Mouse (Mus musculus): ENCODE measurements around the gene Stum.
A peak's percentile ranks its signal among the peaks of the same experiment; 100 is the strongest.

Stum gene

DNA sequence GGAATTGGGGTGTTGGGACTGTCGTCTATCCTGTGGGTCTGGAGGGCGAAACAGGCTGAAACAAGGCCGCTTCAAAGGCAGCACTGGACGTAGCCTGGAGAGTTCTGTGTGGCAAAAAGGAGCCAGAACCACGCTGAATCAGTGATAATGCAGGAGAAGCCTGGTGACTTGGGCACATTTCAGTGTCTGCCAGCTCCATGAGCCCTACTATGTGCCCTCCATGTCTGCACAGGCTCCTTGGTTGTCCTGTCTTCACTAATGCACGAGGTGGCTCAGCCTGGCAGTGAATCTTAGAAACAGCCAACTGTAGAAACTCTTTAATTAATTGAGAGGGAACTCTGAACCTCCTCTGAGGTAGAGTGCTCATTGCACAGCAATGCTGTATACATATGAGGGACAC lies 56.9 kb downstream of the Stum start:
- DNase-seq: no peak

GRCm38 (mm10) chr1:180423931-180424330 lies 59.4 kb downstream of the Stum start:
- no peak for DNase-seq

DNA sequence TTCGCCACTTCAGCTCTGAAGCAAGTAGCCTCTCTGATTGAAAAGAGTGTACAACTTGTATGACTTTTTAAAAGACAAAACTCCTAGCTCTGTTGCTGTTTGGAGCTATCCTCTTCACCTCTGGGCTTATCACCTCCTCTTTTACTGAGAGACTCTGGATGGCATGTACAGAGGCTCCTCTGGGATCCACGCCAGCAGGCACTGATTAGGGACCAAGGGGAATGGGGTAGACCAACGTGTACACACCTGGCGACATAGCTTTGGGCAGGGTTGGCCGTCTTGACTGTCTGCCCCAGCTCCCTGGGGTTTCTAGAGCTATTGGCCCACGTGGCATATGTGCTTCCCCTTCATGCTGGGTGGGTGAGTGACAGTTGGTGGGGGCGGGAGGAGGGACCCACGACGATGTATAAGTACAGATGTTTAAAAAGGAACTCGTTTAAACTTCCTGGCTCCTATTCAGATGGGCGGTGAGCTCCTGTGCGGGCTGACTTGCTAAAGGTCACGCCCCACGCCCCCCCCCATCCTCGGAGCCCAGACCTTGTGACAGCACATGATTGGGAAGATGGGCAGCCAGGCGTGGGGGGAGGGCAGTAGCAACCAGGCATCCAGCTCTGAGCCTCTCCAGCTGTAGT lies 60.2 kb downstream of the Stum start:
- DNase-seq: peak; percentile 55

DNA sequence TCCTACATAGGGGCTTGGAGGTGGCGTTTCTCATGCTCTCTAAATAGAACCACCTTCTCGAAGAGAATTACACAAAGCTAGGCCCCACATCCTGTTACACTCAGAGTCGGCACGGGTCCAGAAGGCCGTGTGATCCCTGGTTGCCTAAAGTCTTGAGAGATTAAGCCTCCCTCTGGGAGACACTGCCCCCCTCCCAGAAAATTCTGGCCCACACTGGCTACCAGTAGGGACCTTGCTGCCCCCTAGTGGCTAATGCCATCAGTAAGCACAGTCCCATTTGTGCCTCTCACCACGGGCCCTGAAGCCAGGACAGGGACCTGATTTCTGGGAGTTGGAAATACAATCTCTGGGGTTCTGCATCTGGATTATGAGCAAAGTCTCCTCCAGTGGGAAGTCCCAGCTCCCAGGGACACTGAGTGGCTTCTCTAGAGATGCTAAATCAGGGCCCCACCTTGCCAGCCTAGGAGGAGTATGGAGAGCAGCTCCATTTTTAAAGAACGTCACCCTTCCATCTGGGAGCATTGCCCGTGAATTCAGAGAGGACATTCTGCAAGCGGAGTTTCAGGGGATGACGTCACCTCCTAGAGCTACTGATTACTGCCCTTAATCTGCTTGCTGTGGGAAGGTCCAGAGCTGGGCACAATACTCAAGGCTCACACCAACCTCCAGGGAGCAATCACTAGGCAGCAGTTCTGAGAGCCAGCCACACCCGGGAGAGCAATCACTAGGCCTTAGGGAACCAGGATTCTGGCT lies 61.1 kb downstream of the Stum start:
- peak; percentile 92 for DNase-seq

GRCm38 (mm10) chr1:180421165-180421909 lies 62.0 kb downstream of the Stum start:
- no peak for DNase-seq

- DNase-seq: peak; percentile 51
Observed at GRCm38 (mm10) chr1:180420496-180421164, 62.7 kb downstream of the Stum start.

- DNase-seq: no peak
Observed at GRCm38 (mm10) chr1:180419059-180419458, 64.2 kb downstream of the Stum start.

GRCm38 (mm10) chr1:180417118-180417517 lies 66.2 kb downstream of the Stum start:
- no peak for DNase-seq

- DNase-seq: no peak
Observed at GRCm38 (mm10) chr1:180415836-180416235, 67.5 kb downstream of the Stum start.

- DNase-seq: no peak
Observed at GRCm38 (mm10) chr1:180415064-180415463, 68.2 kb downstream of the Stum start.

DNA sequence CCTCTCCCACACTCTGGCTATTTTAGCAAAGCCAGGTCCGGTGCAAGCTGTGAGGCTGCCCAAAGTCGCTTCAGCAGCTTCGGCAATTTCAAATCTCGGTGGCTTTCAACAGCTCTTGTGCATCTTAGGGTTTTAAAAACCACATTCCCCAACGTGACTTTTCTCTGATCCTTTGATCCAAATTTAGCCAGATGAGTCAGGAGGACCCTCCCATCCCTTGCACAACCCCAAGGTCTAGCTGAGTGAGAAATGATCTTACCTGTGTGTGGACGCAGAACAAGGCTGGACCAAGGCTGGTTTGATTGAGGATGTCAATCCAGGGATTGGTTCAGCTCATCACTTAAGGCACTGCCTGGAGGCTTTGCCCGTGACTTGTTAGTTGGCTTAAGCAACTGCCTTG lies 73.0 kb downstream of the Stum start:
- no peak for DNase-seq

DNA sequence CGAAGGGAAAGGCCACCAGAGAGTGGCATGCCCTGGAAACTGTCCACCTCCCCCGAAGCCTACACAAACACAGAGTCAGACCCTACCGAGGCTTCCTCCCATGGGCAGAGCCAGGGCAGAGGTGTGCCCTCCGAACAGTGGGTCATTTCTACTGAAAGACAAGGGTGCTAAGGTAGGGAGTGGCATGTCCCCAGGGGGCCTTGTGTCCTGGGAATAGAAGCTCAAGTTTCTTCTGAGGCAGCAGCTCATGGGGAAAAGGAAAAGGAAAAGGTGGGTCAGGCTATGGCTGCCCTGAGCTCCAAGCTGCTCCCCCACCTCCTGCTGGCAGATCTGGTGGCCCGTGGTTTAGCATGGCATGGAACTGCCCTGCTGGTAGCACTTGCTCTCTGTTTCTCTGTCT lies 73.5 kb downstream of the Stum start:
- DNase-seq: no peak

DNA sequence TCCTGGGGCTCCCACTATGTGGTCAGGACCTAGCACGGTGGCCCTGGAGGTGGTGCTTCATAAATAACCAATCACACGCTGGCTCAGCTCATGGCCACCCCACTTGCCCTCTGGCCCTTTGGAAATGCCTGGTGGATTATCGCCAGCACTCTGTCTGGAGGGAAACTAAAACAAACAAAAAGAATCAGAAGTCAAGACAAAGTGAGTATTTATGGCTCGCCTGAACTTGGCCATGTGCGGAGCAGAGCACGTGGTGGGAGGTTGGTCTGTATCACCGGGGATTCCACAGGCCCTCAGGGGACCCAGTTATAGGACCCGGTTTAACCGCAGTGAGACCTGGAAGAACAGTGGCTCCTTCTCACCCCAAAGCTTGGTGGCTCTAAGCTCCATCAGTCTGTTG lies 74.5 kb downstream of the Stum start:
- peak; percentile 65 for DNase-seq

- no peak for DNase-seq
Observed at GRCm38 (mm10) chr1:180407727-180408719, 75.3 kb downstream of the Stum start.

DNA sequence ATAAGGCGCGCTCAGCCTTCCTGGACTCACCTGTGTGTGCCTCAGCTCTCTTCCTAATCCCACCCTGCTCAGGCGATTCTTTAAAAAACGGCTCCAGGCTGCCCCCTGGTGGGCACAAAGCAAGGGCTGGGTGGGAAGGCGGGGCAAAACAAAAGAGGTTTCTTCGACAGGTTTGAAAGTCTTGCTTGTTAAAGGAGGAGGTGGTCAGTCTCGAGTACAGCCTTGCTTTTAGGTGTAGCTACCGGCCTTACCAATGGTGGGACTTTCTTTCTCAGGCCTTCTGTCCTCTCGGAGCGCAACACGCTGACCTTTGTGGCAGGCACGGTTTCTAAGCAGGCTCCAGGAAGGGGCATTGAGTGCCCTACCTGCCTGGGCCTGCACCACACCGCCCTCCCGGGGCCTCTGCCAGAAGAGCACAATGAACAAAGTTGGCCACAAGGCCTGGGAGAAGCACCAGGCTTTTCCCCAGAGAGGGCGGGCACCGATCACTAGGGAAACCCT lies 76.1 kb downstream of the Stum start:
- peak; percentile 88 for DNase-seq

DNA sequence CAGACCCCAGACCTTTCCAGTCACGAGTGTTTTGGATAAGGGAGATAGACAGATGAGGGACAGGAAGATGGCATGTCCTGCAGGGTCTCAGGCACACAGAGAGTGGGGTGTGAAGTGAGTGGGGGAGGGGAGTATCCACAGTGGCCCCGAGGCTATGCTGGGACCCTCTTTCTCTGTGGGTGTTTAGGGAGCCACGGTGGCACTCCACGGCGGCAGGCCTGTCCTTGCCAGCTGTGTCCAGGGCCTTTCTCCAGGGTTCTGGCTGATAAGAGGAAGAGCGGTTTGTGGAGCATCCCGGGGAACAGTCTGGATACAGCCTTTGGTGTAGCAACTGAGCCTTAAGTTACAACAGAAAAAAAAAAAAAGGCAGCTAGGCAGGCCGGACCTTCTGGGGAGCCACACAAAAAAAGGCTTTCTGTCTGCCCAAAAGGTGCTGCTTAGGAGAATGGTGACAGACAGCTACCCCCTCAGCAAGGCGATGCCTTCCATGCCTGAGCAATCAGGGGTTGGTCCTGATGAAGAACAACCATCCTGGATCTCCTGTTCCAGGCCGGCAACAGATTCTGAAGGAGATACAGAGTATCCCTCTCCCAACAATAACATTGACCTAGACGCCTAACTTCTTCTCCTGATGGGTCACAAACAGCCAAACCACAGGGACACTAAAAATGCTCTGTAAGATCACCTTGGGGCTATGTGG lies 76.8 kb downstream of the Stum start:
- DNase-seq: no peak

DNA sequence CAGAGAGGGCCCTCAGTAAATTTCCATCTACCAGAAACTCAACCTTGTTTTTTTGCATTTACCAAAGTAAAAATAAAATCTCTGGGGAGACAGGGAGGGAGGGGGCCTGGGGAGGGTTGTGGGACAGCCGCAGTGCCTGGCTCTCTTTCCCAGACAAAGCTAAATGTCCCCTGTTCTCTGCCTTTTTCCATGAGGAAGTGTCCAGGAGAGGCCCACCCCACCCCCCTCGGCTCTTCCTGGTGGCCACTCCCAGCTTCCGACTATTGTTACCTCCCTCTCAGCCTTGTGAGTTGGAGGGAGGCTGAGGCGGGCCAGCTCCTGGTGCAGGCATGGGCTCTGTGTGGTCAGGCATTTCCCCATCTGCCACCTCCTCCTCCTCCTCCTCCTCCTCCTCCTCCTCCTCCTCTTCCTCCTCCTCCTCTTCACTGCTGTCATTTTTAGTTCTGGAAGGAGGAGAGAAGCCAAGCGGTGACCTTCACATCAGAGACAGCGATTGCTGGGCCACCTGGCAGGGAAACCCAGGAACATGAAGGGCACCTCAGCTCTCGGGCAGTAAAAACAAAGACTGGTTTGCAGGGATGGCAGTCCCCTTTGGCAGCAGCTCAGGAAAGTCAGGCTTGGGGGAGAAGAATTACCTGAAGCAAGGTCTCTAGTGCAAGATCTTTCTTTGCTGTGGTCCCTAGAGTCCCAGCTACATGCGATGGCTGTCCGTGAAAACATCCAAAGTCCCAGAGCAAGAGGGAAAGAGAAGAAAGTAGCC lies 77.5 kb downstream of the Stum start:
- DNase-seq: peak; percentile 73

DNA sequence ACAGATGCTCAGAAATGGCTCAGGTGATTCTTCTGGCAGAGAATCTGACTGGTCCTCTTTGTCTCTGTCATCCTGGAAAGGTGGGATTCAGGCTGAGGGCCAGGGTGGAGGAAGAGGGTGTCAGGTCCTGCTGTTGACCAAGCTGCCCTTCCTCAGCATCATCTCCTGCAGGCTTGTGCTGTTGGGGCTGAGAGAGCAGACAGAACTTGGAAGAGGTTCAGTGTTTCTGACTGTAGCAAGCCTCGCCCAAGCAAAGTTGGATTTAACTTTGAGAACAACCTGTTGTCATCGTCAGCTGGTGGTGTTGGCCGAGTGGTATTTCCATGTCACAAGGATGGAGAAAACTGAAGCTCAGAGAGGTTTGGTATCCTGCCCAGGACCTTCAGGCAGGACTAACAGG lies 78.6 kb downstream of the Stum start:
- no peak for DNase-seq

GRCm38 (mm10) chr1:180403694-180404606 lies 79.4 kb downstream of the Stum start:
- peak; percentile 74 for DNase-seq
